Mouse (Mus musculus) embryonic fibroblast, embryonic 13.5 days (primary cell): ENCODE results near the gene Shank3. TPM values are rescaled to one million over a fixed set of nuclear protein-coding genes. Genes with fewer than 3 reads are reported as not detected.

ENCODE experiments used
- H3K27ac ChIP-seq: 2 replicates; pipeline ENCODE4 v1.5.1; 2012; ENCODE audit warnings: low read length, control low read depth, inconsistent platforms; ENCODE audit not compliant: insufficient read depth
- H3K4me1 ChIP-seq: 2 replicates; pipeline ENCODE4 v1.6.1; 2011; ENCODE audit warnings: low read length; ENCODE audit not compliant: control insufficient read depth, insufficient read depth
- H3K4me3 ChIP-seq: 2 replicates; pipeline ENCODE4 v1.5.1; 2011; ENCODE audit warnings: mild to moderate bottlenecking, control low read depth, low read length; ENCODE audit not compliant: insufficient read depth
- CTCF ChIP-seq: IDR thresholded peaks from 2 replicates; pipeline ENCODE4 v1.5.1; 2011; ENCODE audit warnings: mild to moderate bottlenecking, control low read depth, low read length, moderate library complexity, borderline replicate concordance; ENCODE audit not compliant: insufficient read depth
- POLR2A ChIP-seq: IDR thresholded peaks from 2 replicates; pipeline ENCODE4 v1.6.1; 2011; ENCODE audit warnings: low read depth, mild to moderate bottlenecking, control low read depth, low read length, moderate library complexity
- polyA plus RNA-seq: library from polyadenylated mRNA; stranded (reverse); fragments of >200 nt; gene quantifications from 2 replicates; pipeline ENCODE4 v1.2.4, GENCODE M21; 2011; ENCODE audit warnings: low read depth; ENCODE audit not compliant: missing spikeins, insufficient read length

Shank3 gene
- polyA plus RNA-seq, 1 experiment: 2.7 TPM

DNA sequence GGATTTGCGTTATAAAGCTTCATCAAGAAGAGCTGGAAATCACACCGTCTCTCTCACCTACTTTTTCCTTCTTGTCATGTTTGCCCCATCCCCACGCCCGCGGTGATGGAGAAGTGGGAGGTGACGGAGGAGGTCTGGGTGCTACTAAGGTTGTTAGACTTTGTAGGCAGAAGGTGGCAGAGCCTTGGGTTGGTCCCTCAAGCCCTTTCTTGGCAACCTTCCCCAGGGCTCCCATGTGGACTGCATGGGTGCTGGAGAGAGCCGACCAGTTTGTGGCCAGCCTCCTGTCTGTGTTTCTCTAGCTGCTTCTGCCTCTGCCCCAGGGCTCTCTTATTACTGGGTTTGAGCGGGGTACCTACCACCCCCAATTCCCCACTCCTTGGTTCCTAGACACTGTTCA is 51.1 kb downstream of the Shank3 start:
- Histone ChIP-seq H3K27ac (no peak overlapping the region), H3K4me1 (no peaks in the 10 kb centered on the region), H3K4me3 (no peak overlapping the region)
- no peak for TF ChIP-seq POLR2A
- no peak for TF ChIP-seq CTCF

DNA sequence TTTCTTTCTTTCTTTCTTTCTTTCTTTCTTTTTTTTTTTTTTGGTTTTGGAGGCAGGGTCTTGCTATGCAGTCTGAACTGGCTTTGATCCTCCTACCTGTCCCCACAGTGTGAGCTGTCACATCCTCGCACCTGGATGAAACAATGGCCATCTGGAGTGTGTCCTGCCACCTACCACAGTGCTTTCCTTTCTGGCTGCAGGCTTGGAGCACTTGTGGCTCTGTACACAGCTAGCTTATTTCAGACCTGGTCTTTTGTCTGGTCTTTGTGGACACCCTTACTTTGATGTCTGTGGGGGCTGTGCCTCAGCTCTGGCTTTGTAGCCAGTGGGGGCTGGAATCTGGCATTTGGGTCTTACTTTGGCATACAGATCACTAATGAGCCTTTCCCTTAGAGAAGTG is 52.3 kb downstream of the Shank3 start:
- Histone ChIP-seq H3K4me1 (no peaks in the 10 kb centered on the region), H3K27ac (no peak overlapping the region), H3K4me3 (no peak overlapping the region)
- TF ChIP-seq POLR2A (no peak), CTCF (no peak)

- no peak for TF ChIP-seq CTCF
- TF ChIP-seq POLR2A: no peak
- H3K4me1 ChIP-seq: no peaks in the 10 kb centered on the region
- no peak overlapping the region for H3K4me3 ChIP-seq
- H3K27ac ChIP-seq: no peak overlapping the region
Measured at GRCm38 (mm10) chr15:89555591-89555990, 56.2 kb downstream of the Shank3 start.

DNA sequence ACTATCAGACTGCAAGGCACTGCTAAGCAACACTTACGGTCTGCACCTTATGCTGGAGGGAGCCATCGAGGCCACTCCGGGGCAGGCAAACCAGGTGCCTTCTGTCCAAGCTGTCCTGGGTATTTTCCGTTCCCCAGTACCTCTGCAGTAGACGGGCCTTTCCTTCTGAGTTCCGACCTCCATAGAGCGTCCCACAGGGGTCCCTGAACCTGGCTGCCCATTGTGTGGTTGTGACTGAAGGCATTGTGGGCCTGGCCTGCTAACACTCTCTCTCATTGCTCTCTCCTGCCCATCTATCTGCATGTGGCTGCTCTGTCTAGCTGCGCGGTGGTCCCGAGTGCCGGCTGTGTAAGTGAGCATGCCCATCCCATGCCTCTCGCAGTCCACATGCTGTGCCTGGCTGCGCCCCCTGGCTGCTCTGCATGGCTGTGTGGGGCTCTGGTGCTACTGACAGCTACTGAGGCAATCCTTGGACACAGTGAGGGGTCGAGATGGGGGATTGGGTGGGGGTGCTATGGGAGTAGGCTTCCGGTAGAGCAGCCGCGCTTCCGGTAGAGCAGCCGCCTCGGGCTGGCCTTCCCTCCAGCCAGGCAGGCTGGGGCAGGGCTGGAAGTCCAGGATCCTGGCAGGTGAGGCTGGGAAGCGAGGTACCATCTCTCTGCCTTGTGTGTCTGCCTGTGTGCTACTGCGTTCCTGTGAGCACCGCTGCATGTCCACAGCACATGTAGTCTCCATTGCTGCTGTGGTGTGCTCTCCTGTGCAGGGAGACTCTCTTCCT is 57.2 kb downstream of the Shank3 start:
- H3K27ac ChIP-seq: no peak overlapping the region
- TF ChIP-seq CTCF: peak; percentile 10; the same call in 1 of the 2 replicates
- no peak for TF ChIP-seq POLR2A

GRCm38 (mm10) chr15:89557179-89557995 is 58.0 kb downstream of the Shank3 start:
- H3K4me3 ChIP-seq: no peak overlapping the region
- H3K4me1 ChIP-seq: no peaks in the 10 kb centered on the region
- no peak overlapping the region for H3K27ac ChIP-seq
- TF ChIP-seq CTCF: no peak
- no peak for TF ChIP-seq POLR2A

More for the DNA sequence above, 57.2 kb downstream of the Shank3 start:
- no peak overlapping the region for H3K4me3 ChIP-seq
- H3K4me1 ChIP-seq: no peaks in the 10 kb centered on the region

DNA sequence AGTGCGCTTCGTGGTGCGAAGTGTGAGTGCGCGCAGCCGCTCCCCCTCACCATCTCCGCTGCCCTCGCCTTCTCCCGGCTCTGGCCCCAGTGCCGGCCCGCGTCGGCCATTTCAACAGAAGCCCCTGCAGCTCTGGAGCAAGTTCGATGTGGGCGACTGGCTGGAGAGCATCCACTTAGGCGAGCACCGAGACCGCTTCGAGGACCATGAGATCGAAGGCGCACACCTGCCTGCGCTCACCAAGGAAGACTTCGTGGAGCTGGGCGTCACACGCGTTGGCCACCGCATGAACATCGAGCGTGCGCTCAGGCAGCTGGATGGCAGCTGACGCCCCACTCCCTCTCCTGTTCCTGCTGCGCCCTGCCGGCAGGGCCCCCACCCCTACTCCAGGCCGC is 58.6 kb downstream of the Shank3 start:
- Histone ChIP-seq H3K4me3 (no peak overlapping the region), H3K27ac (no peak overlapping the region), H3K4me1 (no peaks in the 10 kb centered on the region)
- TF ChIP-seq POLR2A (no peak), CTCF (no peak)

- TF ChIP-seq POLR2A (no peak), CTCF (no peak)
- no peak overlapping the region for H3K27ac ChIP-seq
- H3K4me1 ChIP-seq: no peaks in the 10 kb centered on the region
- no peak overlapping the region for H3K4me3 ChIP-seq
Measured at GRCm38 (mm10) chr15:89559202-89559731, 59.8 kb downstream of the Shank3 start.

GRCm38 (mm10) chr15:89568114-89568513 is 68.7 kb downstream of the Shank3 start, which contains the start of gene Acr:
Gene Acr (plus strand): TSS chr15:89568326.
- TF ChIP-seq CTCF (no peak), POLR2A (no peak)
- Histone ChIP-seq H3K4me3 (no peak within 1 kb of the TSS), H3K4me1 (no peaks in the 10 kb centered on the region), H3K27ac (no peak within 1 kb of the TSS)

DNA sequence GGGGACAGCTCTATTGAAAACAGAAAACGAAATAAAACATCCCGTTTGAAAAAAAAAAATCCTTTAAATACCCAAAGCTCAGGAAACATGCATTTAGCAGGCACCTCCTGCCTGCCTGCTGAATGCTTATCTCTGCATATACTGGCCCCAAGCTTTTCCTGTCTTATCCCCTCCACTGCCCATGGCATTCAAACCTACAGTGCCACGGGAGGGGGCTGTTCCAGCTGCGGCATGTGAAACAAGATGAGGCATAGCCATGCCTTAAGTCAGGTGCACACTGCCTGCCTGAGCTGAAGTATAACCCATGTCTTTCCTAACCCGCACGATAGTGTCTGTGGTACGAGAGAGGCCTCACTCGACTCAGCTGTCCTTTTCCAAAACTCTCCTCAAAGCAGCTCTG is 72.7 kb downstream of the Shank3 start:
- no peak overlapping the region for H3K27ac ChIP-seq
- TF ChIP-seq POLR2A (no peak), CTCF (no peak)

More for the DNA sequence above, 72.7 kb downstream of the Shank3 start:
- H3K4me1 ChIP-seq: no peaks in the 10 kb centered on the region
- H3K4me3 ChIP-seq: no peak overlapping the region
